Mouse (Mus musculus): ENCODE results near the gene Slc30a9.

GRCm38 (mm10) chr5:67377044-67377621 lies 70.4 kb downstream of the Slc30a9 start:
- no peak for TF ChIP-seq GATA1 (IDR thresholded peaks at IDR 0.05; ENCODE audit: low read length)
- no peak for TF ChIP-seq TAL1 (IDR thresholded peaks at IDR 0.05; ENCODE audit: low read length)

Measured in erythroblast, embryonic 14.5 days (primary cell).